Mouse (Mus musculus) fibroblast of lung, adult 2 months (primary cell): Measurements from ENCODE around the gene Dgki.

Source experiments
- DNase-seq: peaks from one replicate; pipeline ENCODE4 v3.0.0-alpha.2; 2011; ENCODE audit warnings: low read depth

Gene Dgki

DNA sequence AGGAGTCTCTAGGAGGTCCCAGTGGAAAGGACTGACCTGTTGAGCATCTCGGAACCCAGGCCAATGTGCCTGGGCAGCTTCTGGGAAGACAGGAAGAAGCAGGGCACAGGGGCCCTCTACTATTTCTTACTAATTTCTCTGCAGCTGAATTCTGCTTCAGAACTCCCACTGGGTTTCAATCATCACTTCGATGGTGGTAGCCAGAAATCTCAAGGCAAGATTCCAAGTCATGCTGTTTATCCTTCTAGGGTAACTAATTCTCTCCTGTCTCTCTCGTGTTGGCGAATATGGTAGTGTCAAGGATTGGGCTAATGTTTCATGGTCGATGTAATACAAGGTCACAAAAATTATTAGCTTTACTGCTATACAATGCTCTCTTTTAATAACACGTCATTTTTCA is 455.7 kb downstream of the Dgki start:
- peak; percentile 34 for DNase-seq

GRCm38 (mm10) chr6:36843031-36843488 is 456.9 kb downstream of the Dgki start:
- no peak for DNase-seq

DNA sequence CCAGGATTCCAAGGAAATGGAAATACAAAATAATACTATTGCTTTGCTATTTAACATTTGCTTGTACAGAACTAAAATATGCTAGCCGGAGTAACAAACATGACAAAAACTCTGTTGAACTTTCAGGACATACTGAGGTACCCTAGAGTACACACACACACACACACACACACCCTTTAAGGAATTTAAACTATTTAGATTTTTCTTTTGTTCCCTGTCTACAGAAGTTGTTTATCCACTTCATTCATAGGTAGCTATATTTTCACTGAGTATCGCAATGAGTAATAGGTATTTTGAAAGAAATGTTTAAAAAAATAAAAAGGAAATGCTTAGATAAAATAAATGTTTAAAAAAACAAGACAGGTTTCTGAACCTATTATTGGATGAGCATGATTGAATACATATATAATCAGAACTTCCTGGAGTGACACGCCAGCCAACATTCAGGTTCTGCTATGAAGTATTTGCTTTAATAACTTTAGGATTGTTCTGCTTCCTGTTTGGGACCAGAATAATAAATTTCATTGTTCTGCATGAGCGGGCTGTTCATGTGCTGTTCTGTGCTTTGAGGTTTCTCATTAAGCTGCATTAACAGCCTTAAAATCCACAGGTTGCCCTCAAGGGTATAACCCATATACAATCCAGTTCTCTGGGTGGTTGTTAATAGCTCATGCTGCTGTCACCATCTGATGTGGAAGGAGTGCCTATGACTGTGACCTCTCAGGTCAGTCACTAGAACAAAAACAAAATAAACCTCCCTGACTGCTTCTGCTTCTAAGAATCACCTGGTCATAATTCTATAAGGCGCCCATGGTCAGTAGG is 457.7 kb downstream of the Dgki start:
- no peak for DNase-seq

- no peak for DNase-seq
These were observed 458.3 kb downstream of the Dgki start for GRCm38 (mm10) chr6:36841701-36842100.

DNA sequence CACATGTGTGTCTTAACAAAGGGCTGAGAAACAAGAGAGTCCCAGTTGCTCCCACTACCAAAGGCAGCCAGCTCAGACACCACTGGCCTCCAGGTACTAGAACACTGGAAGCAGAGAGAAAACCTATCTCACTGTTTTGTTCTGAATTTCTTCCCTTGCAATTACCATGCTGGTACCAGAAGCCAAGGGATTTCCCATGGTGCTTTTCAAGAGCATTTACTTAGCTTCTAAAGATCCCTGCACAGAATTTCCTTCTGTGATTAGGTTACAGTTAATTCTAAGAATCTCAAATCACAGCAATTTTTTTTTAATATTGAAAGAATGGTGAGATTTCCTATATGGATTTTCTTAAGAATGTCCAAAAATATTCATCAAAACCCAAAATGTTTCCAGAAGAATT is 458.8 kb downstream of the Dgki start:
- no peak for DNase-seq

DNA sequence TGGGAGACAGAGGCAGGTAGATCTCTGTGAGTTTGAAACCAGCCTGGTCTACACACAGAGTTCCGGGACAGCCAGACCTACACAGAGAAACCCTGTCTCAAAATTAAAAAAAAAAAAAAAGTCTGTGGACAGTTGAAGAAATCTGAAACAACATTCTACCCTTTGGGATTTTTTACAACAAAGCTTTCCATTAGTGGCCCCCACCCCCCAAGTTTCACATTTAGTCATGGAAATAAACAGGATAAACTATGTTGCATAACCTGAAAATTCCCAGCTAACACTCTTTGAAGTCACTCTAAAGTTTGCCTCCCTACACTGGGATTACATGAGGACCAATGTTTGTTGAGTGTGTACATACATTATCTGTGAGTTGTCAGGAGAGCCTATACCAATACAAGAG is 461.2 kb downstream of the Dgki start:
- DNase-seq: no peak

DNA sequence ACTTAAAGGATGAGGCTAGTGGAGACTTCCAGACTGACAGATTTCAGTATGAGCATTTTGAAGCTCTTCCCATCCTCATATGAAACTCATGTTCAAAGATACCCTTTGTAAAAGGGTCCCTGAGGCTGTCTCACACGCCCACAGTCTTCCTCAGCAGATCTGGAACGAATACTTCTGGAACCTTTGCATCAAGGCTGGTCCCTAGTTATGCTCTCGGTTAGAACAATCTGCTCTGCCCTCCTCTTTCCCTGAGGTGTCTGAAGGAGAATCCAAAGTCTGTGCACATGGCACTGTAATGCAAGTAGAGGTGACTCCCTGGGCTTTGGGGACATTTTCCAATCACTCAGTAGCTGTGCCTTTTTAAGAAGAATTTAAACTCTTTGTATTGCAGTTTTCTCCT is 464.6 kb downstream of the Dgki start:
- DNase-seq: no peak

- no peak for DNase-seq
These were observed 465.2 kb downstream of the Dgki start for GRCm38 (mm10) chr6:36834695-36835265.

GRCm38 (mm10) chr6:36832681-36833080 is 467.3 kb downstream of the Dgki start:
- no peak for DNase-seq

GRCm38 (mm10) chr6:36832207-36832606 is 467.8 kb downstream of the Dgki start:
- DNase-seq: no peak

- DNase-seq: no peak
These were observed 469.5 kb downstream of the Dgki start for GRCm38 (mm10) chr6:36830371-36830925.

DNA sequence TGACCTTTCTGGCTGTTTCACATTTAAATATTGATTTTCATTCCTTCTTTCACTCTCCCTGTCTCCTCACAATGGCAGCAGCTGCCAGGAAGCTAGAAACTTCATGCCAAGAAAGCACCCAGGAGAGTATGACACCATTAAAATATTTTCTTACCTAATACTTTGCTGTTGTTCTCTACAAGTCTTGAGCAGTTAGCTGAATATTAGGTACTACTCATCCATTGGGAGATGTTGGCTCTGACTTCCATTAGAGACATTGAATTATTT is 480.3 kb downstream of the Dgki start:
- no peak for DNase-seq

DNA sequence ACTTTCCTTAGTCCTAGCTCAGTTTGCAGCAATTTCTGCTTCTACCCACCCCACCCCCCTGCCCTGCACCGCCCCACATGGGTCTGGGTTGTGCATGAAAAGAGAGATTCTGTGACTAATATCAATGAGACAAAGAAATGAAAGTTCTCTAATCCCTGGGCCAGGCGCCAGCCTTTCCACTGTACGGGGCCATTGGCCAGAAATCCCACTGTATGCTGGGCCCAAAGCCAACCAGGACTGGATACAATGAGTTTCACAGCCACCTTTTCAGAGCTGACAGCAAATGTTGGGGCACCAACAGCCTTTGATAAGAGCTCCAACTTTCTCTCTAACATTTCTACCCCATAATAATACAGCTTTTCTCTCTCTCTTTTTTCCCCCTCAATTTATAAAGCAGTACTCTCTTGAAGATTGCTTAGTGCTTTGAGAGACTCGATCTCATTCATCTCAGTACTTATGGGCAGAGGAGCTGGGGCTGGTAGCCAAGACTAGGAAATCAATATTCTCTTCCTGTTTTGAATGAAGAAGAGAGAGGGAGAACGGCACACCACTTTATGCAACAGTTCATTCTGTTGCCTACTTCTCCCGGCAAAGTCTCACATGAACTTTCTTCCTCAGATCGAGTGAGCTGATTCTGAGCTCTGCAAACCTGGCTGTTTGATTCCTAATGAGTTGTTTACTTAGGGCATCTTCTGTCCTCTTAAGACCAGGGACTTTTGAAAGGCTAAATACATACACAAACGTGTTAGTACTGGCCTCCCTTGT is 480.8 kb downstream of the Dgki start:
- peak; percentile 53 for DNase-seq

DNA sequence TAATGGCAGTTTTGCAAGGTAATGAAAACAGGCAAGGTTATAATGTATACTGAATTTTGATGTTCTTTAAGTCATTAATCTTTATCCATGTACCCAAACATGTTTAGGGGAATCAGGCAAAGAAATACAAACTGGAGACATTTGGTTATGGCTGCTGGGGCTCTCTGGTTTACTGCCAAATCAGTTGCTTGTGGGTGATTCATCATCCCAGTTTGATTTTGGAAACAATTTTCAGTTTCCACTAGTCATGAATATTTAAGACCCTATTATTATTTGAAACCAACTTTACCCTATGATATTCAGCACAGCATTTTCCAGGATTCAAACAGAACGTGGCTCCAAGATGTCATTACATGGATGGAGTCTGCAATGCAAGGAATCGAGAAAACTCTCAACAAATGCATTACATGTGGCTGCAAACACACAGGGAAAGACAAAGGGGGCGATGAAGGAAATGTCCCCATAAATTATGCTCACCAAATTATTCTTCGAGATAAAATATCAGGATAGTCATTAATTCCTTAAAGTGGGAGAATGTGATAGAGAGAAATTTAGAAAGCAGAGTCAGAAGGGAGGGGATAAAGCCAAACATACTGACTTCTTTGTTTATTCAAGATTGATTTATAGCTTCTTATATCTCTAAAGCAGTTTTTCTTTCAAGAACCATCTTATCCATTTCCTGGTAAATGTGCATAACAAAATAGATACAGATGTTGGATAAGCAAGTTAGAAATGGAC is 481.5 kb downstream of the Dgki start:
- peak; percentile 40 for DNase-seq

- DNase-seq: no peak
These were observed 483.3 kb downstream of the Dgki start for GRCm38 (mm10) chr6:36816666-36817065.

GRCm38 (mm10) chr6:36815992-36816391 is 484.0 kb downstream of the Dgki start:
- no peak for DNase-seq

DNA sequence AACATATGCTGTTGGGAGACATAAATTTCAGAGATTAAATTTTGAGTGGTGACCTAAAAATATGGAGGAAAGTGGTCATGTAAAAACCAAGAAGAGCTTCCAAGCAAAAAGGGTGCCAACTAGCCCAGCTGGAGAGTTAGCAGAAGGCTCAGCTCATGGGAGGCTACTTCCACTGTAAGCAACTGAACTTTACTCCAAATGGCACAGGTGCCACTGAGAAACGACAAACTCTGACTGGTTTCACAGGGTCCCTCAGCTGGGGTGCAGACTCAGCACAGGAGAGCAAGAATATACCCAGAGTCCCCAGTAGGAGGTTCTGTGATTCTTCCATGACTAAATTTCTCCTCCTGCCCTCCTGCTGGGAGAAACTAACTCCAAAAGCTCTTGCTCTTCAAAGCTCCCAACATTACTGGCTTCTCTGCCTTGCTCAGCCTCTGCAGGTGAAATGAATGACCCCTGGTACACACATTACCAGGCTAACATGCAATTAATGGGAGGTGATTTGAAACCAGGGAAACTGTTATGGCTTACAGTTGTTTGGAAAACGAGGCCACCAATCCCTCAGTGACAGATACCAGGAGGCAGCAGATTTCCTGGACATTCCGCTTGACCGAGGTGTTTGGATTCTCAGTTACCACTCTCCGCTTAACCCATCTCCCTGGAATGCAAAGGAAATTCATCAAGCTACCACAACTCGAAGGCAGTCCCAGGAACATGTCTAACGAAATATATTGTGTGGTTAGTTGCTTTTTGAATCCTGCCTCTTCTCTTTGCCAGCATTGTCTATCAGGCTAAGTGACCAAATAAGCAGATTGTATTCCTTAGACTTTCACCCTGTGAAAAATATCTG is 487.1 kb downstream of the Dgki start:
- DNase-seq: no peak

DNA sequence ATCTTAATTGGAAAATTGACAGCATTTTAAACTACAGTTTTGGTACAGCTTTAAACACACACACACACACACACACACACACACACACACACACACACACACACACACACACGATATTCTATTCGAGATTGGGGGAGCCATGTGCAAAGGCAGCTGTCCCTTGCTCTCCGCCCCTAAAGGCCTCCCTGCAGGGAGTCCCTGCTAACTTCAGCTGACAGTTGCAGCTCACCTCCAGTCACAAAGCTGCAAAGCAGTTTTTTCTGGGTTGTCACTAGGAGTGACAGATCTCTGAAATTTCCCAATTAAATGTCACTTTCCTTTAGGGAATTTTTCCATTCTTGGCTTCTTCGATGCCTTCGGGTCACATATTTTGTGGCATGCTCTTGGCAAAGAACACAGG is 489.5 kb downstream of the Dgki start:
- no peak for DNase-seq

DNA sequence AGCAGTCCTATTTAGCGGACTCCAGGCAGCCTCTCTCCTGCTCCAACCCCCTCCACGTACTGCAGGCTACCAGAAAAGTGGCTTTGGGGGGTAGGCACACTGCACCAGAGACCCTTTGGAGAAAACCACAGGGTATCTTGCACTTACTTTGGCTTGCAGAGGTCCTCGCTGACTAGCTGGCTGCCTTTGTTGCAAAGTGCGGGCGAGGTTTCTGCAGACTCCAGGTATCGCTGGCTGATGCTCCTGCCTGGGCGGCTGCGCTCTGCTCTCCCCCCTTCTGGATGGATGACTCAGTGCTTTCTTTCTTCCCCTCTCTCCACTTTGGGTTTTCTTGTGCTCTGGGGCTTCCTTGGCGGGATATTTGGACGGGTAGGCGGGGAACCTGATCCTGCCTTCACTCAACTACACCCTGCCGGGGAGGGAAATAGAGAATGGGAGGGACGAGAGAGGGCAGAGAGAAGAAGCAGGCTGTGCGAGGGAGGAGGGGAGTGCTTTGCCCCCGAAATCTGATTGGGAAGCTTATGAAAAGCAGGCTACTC is 490.2 kb downstream of the Dgki start, which contains the start of gene Ptn:
Ptn (minus strand) TSS at position 474 of the 539 bp plus-strand sequence.
- DNase-seq: no peak

DNA sequence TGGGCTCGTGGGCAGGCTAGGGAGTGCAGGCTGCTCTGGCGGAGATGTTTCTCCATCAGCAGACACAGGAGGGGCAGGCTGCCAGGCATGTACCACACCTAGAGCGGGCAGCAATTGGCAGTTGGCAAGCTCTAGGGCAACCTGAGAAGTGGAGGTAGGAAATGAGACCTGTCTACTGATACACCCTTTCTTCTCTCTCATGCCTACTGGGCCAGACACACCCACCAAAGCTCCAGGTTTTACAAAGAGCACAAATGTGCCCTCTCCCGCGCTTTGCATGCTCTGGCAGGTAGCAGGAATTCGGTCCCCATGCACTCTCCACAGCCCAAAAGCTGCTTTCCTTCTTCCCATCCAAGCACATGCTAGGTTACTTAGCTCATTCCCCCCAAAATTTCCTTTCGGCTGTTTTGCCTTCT is 490.7 kb downstream of the Dgki start:
- DNase-seq: no peak
